Mouse (Mus musculus) midbrain, embryonic 14.5 days (tissue): ENCODE measurements around the gene Cavin3. TPM values are rescaled to one million over a fixed set of nuclear protein-coding genes. Genes with fewer than 3 reads are reported as not detected.

Experiments used
- ATAC-seq: fragments of 200-750 bp; cut with Nextera tagmentation; 2 replicates; pipeline ENCODE4 v1.8.0; 2017; ENCODE audit warnings: moderate number of reproducible peaks, moderate library complexity; ENCODE audit not compliant: low FRiP score, low TSS enrichment
- DNase-seq: peaks from one replicate; pipeline ENCODE4 v3.0.0-alpha.2; 2015
- H3K27ac ChIP-seq: fragments of 300-500 bp; sonication (generic); replicated peaks from 2 replicates; pipeline ENCODE4 v1.5.1; 2014; ENCODE audit warnings: mild to moderate bottlenecking, low read depth, low read length, moderate library complexity
- H3K27me3 ChIP-seq: fragments of 300-500 bp; sonication (generic); 2 replicates; pipeline ENCODE4 v1.6.1; 2014; ENCODE audit warnings: low read length, control low read depth, mixed read lengths; ENCODE audit not compliant: control insufficient read depth, insufficient read depth
- H3K36me3 ChIP-seq: fragments of 300-500 bp; sonication (generic); 2 replicates; pipeline ENCODE4 v1.6.1; 2014; ENCODE audit warnings: low read length, control low read depth; ENCODE audit not compliant: control insufficient read depth, insufficient read depth
- H3K4me1 ChIP-seq: fragments of 300-500 bp; sonication (generic); 2 replicates; pipeline ENCODE4 v1.6.1; 2014; ENCODE audit warnings: mild to moderate bottlenecking, antibody characterized with exemption, low read length, control low read depth; ENCODE audit not compliant: control insufficient read depth, insufficient read depth
- H3K4me2 ChIP-seq: fragments of 300-500 bp; sonication (generic); 2 replicates; pipeline ENCODE4 v1.6.1; 2014; ENCODE audit warnings: mild to moderate bottlenecking, low read length, moderate library complexity
- H3K4me3 ChIP-seq: fragments of 300-500 bp; sonication (generic); replicated peaks from 2 replicates; pipeline ENCODE4 v1.5.1; 2014; ENCODE audit warnings: low read depth, low read length
- H3K9ac ChIP-seq: fragments of 300-500 bp; sonication (generic); replicated peaks from 2 replicates; pipeline ENCODE4 v1.6.1; 2014; ENCODE audit warnings: mild to moderate bottlenecking, low read length, moderate library complexity
- H3K9me3 ChIP-seq: fragments of 300-500 bp; sonication (generic); 2 replicates; pipeline ENCODE4 v1.6.1; 2016; ENCODE audit warnings: low read length, control low read depth, mixed read lengths; ENCODE audit not compliant: control insufficient read depth
- WGBS: fragments of 180-500 bp; shearing (Covaris S2); extraction: QIAGEN DNeasy Blood & Tissue Kit; methylation state at CpG from one replicate; pipeline ENCODE4 v1.1.7; 2014; 5-methylcytosine and 5-hydroxymethylcytosine counted together
- polyA plus RNA-seq: library from polyadenylated mRNA; unstranded; fragments of >200 nt; fragmentation: Nextera tagmentation; extraction: Ambion mirVana; gene quantifications from 2 replicates; pipeline ENCODE4 v1.2.1, GENCODE M21; 2014

The Cavin3 gene
- polyA plus RNA-seq, 1 experiment from 2014 or later, result 27.9 TPM

GRCm38 (mm10) chr7:105441426-105441825 lies 40.7 kb downstream of the Cavin3 start:
- DNase-seq (no peak), ATAC-seq (no peak)
- no peaks in the 10 kb centered on the region for H3K27me3 ChIP-seq
- no peak overlapping the region for H3K4me2 ChIP-seq
- no peak overlapping the region for H3K27ac ChIP-seq
- no peak overlapping the region for H3K4me3 ChIP-seq
- no peaks in the 10 kb centered on the region for H3K4me1 ChIP-seq
- WGBS, result 65% methylated on average over 4 of the region's 4 CpGs
- H3K9me3 ChIP-seq, result no peaks in the 10 kb centered on the region
- H3K36me3 ChIP-seq, result no peaks in the 10 kb centered on the region
- no peak overlapping the region for H3K9ac ChIP-seq

GRCm38 (mm10) chr7:105437979-105438772 lies 43.9 kb downstream of the Cavin3 start:
- no peak for ATAC-seq

GRCm38 (mm10) chr7:105434798-105435197 lies 47.3 kb downstream of the Cavin3 start:
- H3K9me3 ChIP-seq, result no peaks in the 10 kb centered on the region
- no peak overlapping the region for H3K27ac ChIP-seq
- no peak for DNase-seq
- ATAC-seq, result no peak
- WGBS, result 89% methylated on average over 22 of the region's 22 CpGs
- no peaks in the 10 kb centered on the region for H3K27me3 ChIP-seq
- H3K4me2 ChIP-seq, result no peak overlapping the region
- no peaks in the 10 kb centered on the region for H3K4me1 ChIP-seq
- no peaks in the 10 kb centered on the region for H3K36me3 ChIP-seq
- H3K9ac ChIP-seq, result no peak overlapping the region
- H3K4me3 ChIP-seq, result no peak overlapping the region

More at GRCm38 (mm10) chr7:105437979-105438772, 43.9 kb downstream of the Cavin3 start:
- no peaks in the 10 kb centered on the region for H3K9me3 ChIP-seq
- no peaks in the 10 kb centered on the region for H3K4me1 ChIP-seq
- no peaks in the 10 kb centered on the region for H3K36me3 ChIP-seq
- H3K27ac ChIP-seq, result no peak overlapping the region
- no peak overlapping the region for H3K9ac ChIP-seq
- no peaks in the 10 kb centered on the region for H3K27me3 ChIP-seq
- 85% methylated on average over 7 of the region's 7 CpGs for WGBS
- H3K4me3 ChIP-seq, result no peak overlapping the region
- no peak overlapping the region for H3K4me2 ChIP-seq
- DNase-seq, result no peak

- Histone ChIP-seq H3K36me3 (no peaks in the 10 kb centered on the region), H3K4me3 (no peak overlapping the region), H3K27me3 (no peaks in the 10 kb centered on the region), H3K9me3 (no peaks in the 10 kb centered on the region), H3K27ac (no peak overlapping the region), H3K9ac (no peak overlapping the region), H3K4me1 (no peaks in the 10 kb centered on the region), H3K4me2 (no peak overlapping the region)
- ATAC-seq, result no peak
- WGBS, result 92% methylated on average over 17 of the region's 17 CpGs
- no peak for DNase-seq
Observed at GRCm38 (mm10) chr7:105433859-105434258, 48.2 kb downstream of the Cavin3 start.

GRCm38 (mm10) chr7:105432058-105432457 lies 50.0 kb downstream of the Cavin3 start:
- 0 out of 2 replicates have a peak, but pooled peaks cover under 1% of the 10 kb centered on the region for H3K27me3 ChIP-seq
- no peak overlapping the region for H3K4me2 ChIP-seq
- WGBS, result 35% methylated on average over 1 of the region's 1 CpGs
- H3K9me3 ChIP-seq, result no peaks in the 10 kb centered on the region
- no peaks in the 10 kb centered on the region for H3K36me3 ChIP-seq
- ATAC-seq (no peak), DNase-seq (no peak)
- H3K27ac ChIP-seq, result no peak overlapping the region
- H3K9ac ChIP-seq, result no peak overlapping the region
- H3K4me1 ChIP-seq, result no peaks in the 10 kb centered on the region
- H3K4me3 ChIP-seq, result no peak overlapping the region

Other genes with a start within 250 kb of the Cavin3 start
- gene Olfr688, start 194.2 kb downstream of the Cavin3 start, polyA plus RNA-seq, result not detected in 2 replicates
- 0.08 TPM in 1 of 2 replicates, not detected in the other for gene Olfr689, start 171.1 kb downstream of the Cavin3 start, polyA plus RNA-seq
- gene Olfr690, start 148.2 kb downstream of the Cavin3 start, polyA plus RNA-seq, result not detected in 2 replicates
- gene Olfr691, start 140.0 kb downstream of the Cavin3 start, polyA plus RNA-seq, result 0.14 and 0.69 TPM in 2 replicates
- not detected in 2 replicates for gene Olfr692, start 114.1 kb downstream of the Cavin3 start, polyA plus RNA-seq
- not detected in 2 replicates for gene Gm5901, start 107.3 kb downstream of the Cavin3 start, polyA plus RNA-seq
- 32.3 and 44.0 TPM in 2 replicates for gene Fam160a2, start 82.2 kb downstream of the Cavin3 start, polyA plus RNA-seq
- 0.11 TPM in 1 of 2 replicates, not detected in the other for gene Cnga4, start 77.7 kb downstream of the Cavin3 start, polyA plus RNA-seq
- 1.7 and 3.0 TPM in 2 replicates for gene Cckbr, start 56.6 kb downstream of the Cavin3 start, polyA plus RNA-seq
- gene Smpd1, start 72.1 kb upstream of the Cavin3 start, polyA plus RNA-seq, result 90.6 and 91.4 TPM in 2 replicates
- gene Apbb1, start 99.4 kb upstream of the Cavin3 start, polyA plus RNA-seq, result 227 and 305 TPM in 2 replicates
- 0.27 and 0.55 TPM in 2 replicates for gene Hpx, start 117.8 kb upstream of the Cavin3 start, polyA plus RNA-seq
- 68.5 and 69.3 TPM in 2 replicates for gene Trim3, start 151.3 kb upstream of the Cavin3 start, polyA plus RNA-seq
- 122 and 165 TPM in 2 replicates for gene Timm10b, start 157.8 kb upstream of the Cavin3 start, polyA plus RNA-seq
- gene Arfip2, start 158.1 kb upstream of the Cavin3 start, polyA plus RNA-seq, result 83.8 and 102 TPM in 2 replicates
- gene Gm45799, start 158.3 kb upstream of the Cavin3 start, polyA plus RNA-seq, result 27.8 and 32.2 TPM in 2 replicates
- 1.7 and 2.3 TPM in 2 replicates for gene Dnhd1, start 168.5 kb upstream of the Cavin3 start, polyA plus RNA-seq